Mouse (Mus musculus) heart, adult 11 months (tissue): ENCODE results near the gene 4930447C04Rik.

Source experiments
- DNase-seq: peaks from one replicate; pipeline ENCODE4 v3.0.0; 2022

Gene 4930447C04Rik

DNA sequence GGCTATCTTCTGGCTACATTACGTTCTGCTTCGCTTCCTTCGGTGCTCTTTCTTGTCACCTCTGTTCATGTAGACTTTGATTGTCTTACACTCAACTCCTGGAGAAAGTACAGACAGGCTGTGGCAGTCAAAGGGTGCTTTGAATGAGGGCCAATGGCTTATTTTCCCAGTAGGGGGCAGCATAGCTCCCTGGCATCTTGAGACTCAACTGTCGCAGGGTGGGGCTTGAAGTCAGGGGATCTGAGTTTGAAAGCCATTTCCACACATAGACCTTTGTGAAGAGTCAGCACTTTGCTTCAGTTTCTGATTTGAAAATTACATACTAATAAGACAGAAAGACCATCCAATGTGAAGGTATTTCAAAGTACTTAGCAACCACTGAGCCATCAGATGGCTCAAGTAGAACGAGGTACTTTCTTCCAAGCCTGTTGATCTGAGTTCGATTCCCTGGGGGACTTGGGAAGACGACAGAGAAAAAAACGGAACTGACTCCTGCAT lies 105.0 kb downstream of the 4930447C04Rik start:
- DNase-seq = peak; percentile 45

- DNase-seq = peak; percentile 72
These were observed 105.6 kb downstream of the 4930447C04Rik start for GRCm38 (mm10) chr12:72834773-72835517.

GRCm38 (mm10) chr12:72831711-72832432 lies 108.7 kb downstream of the 4930447C04Rik start:
- DNase-seq = peak; percentile 86
